Mouse (Mus musculus) ovary, adult 18-20 months (tissue): ENCODE results near the gene Gm21738.
"Not testable (repeated sequence)": the region's sequence is repeated elsewhere in the genome, so short reads cannot be mapped to it uniquely, and the experiment has no call there.

ENCODE experiments used
- DNase-seq: peaks from one replicate; pipeline ENCODE4 v3.0.0; 2022; ENCODE audit warnings: low spot score, mixed read lengths

The Gm21738 gene

GRCm38 (mm10) chr14:19418830-19419229 is at the start of gene Gm21738:
Gm21738 (minus strand) TSS chr14:19418930.
- DNase-seq: not testable (repeated sequence)

- not testable (repeated sequence) for DNase-seq
These were observed 35.0 kb downstream of the Gm21738 start for GRCm38 (mm10) chr14:19383741-19384140.
